Mouse (Mus musculus) frontal cortex, postnatal 14 days (tissue): ENCODE results near the gene Slc7a7.
A peak's percentile ranks its signal among the peaks of the same experiment; 100 is the strongest.

Experiments
- DNase-seq, 2 experiments: peaks; one replicate each; pipeline ENCODE4 v3.0.0; 2022; ENCODE audit warnings: low spot score in 2 of 2

Gene Slc7a7

GRCm38 (mm10) chr14:54412629-54413170, 4.9 kb downstream of the Slc7a7 start:
- peak in 1 of 2 experiments; percentile 47 for DNase-seq

DNA sequence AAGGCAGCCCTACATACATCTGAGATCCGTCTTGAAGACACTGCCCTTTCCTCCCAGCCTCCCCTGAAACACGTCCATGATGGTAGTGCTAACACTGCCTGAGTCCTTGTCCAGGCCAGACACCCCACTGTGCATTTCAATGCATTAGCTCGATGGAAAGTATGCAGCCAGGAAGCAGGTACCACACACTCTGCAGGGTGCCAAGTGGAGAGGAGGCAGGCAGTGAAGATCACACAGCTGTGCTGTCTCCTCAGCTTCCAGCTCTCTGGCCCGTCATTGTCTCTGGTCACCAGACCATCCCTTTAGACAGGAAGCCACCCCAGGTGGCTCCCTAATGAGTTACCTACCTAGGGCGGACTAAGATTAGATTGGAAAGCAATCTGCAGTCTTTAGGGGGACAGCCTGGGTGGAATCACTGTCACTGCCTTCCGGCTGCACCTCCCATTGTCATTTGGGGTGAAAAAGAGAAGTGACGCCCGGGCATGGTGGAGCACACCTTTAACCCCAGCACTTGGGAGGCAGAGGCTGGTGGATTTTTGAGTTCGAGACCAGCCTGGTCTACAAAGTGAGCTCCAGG, 5.5 kb downstream of the Slc7a7 start:
- no peak for DNase-seq

- DNase-seq: no peak
These were observed 7.4 kb downstream of the Slc7a7 start for GRCm38 (mm10) chr14:54409980-54410810.

GRCm38 (mm10) chr14:54409057-54409645, 8.4 kb downstream of the Slc7a7 start:
- DNase-seq: no peak

DNA sequence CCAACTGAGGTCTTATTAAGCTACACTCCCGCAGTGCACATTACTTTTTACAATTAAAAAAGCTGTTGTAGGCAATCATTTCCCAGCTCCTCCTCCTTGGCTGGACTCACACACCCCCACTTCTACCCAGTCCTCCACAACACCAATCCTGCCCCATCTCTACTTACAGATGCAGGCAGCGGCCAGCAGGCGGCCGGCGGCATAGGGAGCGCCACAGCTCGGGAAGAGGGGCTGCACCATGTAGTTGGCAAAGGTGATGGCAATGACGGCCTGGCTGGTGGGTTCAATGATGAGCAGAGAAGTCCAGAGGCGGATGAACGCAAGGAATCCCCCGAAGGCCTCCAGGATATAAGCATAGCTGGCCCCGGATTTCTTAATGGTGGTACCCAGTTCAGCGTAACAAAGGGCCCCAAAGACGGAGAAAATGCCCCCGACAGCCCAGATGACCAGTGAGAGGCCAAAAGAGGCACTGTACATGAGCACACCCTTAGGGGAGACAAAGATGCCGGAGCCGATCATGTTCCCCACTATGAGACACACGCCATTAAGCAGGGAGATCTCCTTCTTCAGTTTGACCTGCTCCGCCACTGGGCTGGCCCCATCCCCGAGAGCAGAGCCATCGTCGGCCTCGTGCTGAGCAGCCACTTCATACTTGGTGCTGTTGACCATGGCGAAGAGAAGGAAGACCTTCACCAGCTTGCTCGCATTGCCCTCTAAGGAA, 9.1 kb downstream of the Slc7a7 start:
- no peak for DNase-seq

DNA sequence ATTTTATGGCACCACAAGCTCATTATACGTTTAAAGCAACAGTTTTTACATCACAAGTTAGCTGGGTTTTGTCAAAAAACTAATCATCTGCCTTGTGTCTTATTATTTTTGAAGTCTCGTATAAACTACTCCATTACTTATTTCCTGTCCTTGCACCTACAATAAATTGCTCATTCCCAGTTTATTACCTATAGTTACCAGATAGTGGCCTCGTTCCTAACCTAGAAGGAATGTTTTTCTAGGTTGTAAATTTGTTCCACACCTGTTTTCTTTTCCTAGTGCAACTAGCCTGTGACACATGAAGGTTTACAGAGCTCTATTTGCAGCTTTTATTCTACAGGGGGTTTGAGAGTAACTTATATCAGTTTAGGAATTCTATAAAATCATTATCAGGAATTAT, 15.9 kb downstream of the Slc7a7 start:
- no peak for DNase-seq

DNA sequence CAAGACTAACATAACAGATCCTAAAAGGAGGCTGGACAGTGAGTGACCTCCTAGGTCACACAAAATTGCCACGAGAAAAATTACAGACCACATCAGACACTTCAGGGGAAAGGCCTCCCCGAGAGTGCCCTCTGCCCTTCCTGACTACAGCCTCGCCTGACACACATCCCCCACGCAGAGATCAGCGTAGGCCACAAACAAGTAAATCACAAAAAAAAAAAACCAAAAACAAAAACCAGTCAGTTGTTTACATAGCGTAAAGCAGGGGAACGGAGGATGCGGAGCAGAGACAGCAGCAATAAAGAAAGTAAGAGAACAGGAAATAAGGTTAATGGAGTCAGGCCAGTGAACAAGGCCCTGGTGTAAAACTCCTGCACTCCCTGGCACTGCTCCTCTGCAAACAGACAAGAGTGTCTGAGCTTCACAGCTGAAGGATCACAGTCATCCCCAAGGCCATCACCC, 18.6 kb downstream of the Slc7a7 start:
- DNase-seq: no peak

- no peak for DNase-seq
These were observed 19.1 kb downstream of the Slc7a7 start for GRCm38 (mm10) chr14:54398528-54398916.

DNA sequence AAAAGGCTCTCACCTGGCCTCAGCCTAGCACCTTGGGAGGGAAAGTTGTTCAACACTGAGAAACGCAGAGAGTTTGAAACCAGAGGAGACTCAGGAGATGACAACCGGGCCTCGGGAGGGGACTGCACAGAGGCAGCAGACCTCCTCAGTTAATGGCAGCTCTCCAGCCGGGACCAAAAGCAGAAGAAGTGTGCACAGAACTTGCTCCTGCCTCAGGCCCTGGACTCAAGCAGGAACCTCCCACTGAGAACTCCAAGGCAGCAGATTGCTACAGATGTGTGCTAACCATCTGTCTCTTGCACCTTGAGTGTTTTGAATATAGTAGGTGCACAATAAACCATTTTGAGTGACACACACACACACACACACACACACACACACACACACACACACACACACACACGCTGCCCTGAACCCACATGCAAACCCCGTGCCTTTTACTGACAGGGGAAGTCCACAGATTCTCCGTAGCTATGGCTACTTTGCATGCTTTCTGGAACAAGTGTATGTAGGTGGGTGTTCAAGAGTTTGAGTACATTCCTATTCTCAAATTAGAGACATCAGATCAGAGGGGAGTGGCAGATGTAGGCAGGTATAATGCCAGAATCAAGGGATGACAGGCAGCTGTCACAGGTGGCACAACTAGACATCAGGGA, 19.6 kb downstream of the Slc7a7 start:
- no peak for DNase-seq

- DNase-seq: no peak
These were observed 20.9 kb downstream of the Slc7a7 start for GRCm38 (mm10) chr14:54396685-54397084.

GRCm38 (mm10) chr14:54394309-54394708, 23.3 kb downstream of the Slc7a7 start:
- no peak for DNase-seq

DNA sequence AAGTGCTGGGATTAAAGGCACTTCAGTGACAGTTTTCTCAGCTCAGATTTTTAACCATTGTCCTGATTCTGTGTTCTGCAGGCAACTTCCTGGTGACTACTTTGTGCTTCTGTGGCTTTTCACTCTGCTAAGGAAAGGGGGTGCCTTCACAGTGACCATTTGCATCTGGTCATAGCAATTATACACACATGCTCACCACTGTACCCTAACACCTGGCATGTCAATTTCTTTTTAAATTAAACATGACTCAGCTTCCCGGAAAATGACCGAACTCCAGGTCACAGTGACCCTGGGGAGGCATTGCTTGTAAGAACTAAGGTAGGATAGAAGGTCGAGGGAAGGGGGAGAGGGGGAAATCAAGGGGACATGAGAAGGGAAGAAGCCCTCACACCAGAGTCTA, 23.8 kb downstream of the Slc7a7 start:
- no peak for DNase-seq

DNA sequence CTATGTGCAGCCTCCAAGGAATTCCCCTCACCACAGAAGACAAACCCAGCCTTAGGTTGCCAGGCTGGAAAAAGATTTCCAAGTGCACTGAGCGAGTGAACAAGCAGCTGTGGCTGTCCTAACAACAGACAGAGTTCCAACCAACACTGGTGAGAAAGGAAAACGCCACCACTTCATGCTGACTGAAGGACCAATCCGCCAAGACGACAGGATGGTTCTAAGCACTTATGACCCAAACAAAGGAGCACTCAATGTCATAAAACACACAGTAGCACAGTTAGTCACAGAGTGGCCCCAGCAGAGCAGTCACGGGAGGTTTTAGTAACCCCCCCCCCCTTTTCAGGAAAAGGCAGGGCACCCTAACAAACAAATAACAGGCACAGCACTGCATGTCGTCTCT, 26.7 kb downstream of the Slc7a7 start:
- DNase-seq: no peak

- DNase-seq: no peak
These were observed 30.0 kb downstream of the Slc7a7 start for GRCm38 (mm10) chr14:54387546-54387945.

GRCm38 (mm10) chr14:54385968-54386618, 31.5 kb downstream of the Slc7a7 start:
- DNase-seq: no peak

DNA sequence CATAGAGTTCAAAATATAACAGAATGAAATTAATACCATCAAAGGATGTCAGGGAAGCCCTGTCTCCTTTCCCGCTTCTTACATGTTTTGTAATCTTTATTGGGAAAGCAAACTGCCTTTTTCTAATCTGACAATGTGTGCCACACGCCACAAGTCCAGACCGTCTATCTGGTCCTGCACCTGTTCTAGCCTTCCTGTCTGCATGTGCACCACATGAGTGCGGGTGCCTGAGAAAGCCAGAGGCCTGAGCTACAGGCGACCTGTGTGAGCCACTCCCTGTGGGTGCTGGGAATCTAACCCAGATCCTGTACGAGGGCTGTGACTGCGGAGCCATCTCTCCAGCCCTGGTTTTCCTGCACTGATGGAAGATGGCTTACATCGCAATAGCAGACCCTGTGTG, 33.2 kb downstream of the Slc7a7 start:
- no peak for DNase-seq

GRCm38 (mm10) chr14:54383355-54383771, 34.2 kb downstream of the Slc7a7 start:
- no peak for DNase-seq

- DNase-seq: no peak
These were observed 34.9 kb downstream of the Slc7a7 start for GRCm38 (mm10) chr14:54382641-54383040.

DNA sequence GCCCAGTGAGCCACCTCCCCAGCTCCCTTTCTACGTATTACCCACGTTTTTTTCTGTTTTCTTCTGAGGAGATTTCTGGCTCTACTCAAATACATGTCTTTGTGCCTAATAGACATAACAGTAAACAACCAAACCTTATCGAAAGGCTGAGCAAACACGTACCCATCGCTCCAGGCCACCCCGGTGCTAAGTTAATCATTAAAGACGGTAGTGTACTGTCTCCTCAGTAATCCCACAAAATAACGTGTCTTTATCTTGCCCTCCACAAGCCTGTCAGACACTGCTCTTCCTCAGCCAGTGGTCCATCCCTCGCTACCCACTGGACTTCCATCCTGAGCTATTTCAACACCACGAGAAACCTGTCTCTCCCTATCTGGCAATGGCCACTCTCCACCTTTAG, 35.8 kb downstream of the Slc7a7 start:
- DNase-seq: no peak

DNA sequence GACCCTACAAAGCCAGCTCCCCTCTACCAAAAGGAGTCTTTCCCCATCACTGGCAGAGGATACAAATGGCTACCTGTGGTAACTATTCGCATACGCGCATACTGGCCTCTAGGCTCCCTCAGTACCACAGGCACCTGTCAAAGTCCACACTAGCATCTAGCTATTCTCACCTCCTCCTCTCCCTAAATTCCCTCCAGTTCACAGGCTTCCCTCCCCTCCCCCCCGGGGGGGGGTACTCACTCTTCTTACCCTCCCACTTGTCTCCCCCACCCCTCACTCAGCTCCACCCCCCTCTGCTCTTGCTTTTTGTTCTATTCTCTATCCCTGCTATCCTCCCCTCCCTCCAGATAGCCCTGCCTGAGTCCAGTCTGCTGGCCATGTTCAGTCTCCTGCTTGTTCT, 37.0 kb downstream of the Slc7a7 start:
- no peak for DNase-seq

- no peak for DNase-seq
These were observed 38.0 kb downstream of the Slc7a7 start for GRCm38 (mm10) chr14:54379571-54379970.
